Mouse (Mus musculus) embryonic fibroblast, embryonic 13.5 days (primary cell): Measurements from ENCODE around the gene Ttll7.

ENCODE experiments used
- CTCF ChIP-seq: IDR thresholded peaks from 2 replicates; pipeline ENCODE4 v1.5.1; 2011; ENCODE audit warnings: mild to moderate bottlenecking, control low read depth, low read length, moderate library complexity, borderline replicate concordance; ENCODE audit not compliant: insufficient read depth
- POLR2A ChIP-seq: IDR thresholded peaks from 2 replicates; pipeline ENCODE4 v1.6.1; 2011; ENCODE audit warnings: low read depth, mild to moderate bottlenecking, control low read depth, low read length, moderate library complexity

- TF ChIP-seq CTCF, result no peak
- TF ChIP-seq POLR2A, result no peak
Observed at GRCm38 (mm10) chr3:146901729-146902128, 49.6 kb downstream of the Ttll7 start.
